Mouse (Mus musculus) ovary, postnatal 14 days (tissue): ENCODE results near the gene Slc3a1.

Experiments used
- DNase-seq: peaks from one replicate; pipeline ENCODE4 v3.0.0; 2022; ENCODE audit warnings: low spot score

Gene Slc3a1

DNA sequence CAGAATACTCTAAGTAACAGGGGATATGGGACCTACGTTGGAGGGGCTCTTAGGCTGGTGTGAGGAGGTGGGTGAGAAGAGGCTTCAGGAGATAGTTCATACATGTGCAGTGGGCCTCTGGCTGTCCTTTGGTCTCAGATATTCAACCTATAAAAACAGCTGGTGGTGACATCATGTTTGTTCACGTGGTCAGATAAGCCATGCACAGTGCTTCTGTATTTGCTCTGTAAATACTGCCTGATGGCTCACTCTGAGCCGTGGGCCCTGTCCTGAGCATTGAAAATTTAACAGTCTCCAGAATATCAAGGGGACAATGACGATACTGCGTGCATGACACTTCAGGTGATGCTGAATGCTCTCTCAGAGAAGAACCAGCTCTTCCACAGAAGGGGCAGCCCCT, 9.7 kb downstream of the Slc3a1 start:
- no peak for DNase-seq

DNA sequence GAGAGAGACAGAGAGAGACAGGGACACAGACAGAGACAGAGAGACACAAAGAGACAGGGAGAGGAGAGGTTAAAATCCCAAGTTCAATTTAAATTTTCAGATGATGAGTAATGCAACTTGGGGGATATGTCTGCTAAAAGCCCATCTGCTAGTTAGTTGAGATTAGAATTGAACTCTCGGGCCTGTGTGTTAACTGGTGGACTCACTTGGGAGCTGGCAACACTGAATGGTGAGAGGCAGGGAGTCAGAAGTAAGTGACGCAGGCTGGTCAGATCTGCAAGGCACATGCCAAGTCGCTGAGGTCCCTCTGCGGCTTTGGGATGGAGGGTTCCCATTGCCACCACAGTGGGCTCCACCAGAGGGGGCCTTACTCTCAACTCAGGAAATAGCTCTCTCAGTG, 10.1 kb downstream of the Slc3a1 start:
- DNase-seq = no peak

DNA sequence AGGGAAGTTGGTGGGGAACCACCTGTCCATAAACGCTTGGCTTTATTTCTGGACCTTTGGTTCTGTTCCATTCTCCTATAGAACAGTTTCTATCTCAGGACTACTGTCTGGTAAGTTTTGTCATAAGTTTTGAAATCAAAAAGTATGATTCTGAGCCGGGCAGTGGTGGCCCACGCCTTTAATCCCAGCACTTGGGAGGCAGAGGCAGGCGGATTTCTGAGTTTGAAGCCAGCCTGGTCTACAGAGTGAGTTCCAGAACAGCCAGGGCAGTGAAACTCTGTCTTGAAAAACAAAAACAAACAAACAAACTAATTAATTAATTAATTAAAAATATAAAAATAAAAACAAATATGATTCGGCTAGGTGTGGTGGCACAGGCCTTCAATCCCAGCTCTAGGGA, 10.6 kb downstream of the Slc3a1 start:
- DNase-seq = no peak

DNA sequence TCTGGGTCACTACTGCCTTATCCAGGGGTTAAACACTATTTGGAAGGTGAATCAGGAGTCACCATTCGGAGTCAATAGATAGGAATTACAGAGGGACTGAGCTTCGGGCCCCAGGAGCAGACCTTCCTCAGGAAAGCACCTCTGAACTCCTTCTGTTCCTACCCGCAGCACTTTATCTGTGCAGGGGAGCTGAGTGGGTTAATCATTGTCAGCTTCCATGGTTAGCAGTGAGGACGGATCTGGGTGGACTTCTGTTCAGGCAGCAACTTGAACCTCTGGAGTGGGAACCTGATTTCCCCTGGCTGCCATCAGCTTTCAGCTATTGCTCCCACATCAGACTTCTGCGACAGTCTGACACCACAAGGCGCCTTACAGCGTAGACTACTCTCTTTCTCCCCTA, 12.7 kb downstream of the Slc3a1 start:
- no peak for DNase-seq

DNA sequence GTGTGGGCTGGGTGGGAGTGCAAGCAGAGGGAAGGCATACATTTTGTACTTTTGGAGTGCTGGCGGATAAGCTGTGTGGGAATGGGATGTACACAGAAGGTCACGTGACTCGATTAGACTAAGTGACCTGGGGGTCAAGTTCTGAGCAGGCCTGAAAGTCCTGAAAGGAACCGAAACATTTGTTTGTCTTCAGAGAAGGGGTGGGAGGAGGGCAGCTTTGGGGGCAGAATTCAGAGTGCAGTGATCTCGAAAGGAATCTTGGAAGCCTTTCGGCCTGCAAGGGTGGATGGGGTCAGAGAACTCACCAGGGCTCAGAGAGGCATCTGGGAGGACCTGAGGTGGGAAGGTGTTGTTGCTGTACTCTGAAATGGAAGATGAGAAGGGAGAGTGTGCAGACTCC, 14.2 kb downstream of the Slc3a1 start:
- no peak for DNase-seq

DNA sequence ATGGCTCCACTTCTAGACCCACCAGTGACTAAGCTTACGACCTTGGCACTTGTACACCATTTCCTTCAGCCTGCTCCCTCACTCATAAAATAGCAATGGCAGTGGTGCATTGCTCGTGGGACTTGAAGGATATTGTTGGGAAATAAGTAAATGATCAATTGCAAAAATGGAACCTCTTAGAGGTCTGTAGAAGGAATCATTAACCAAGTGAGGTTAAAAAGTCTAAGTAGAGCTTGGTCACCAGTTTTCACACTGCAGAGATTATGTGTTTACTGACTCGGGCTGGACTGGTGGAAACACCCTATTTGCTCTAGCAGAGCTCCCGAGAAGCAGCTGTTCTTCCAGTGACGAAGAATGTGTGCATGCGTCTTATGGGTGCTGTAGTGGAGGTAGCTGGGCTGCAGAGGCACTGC, 15.2 kb downstream of the Slc3a1 start:
- no peak for DNase-seq

DNA sequence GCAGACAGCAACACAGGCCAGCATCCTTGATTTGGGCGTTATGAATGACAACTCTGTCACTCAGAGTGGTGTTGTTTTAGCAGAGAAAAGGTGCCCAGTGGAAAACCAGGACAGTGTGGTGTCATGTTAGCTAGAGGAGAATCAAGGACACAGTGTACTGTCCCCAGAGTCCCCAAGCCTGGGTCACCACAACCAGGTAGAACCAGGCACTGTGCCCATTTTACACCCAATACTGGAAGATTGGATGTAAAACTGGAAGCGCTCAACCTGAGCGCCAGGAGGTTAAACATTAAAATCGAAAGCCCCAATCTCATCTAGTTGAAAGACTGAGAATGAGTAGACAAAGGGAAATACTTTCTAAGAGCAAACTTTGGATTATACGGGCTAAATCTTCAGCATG, 16.3 kb downstream of the Slc3a1 start:
- no peak for DNase-seq

DNA sequence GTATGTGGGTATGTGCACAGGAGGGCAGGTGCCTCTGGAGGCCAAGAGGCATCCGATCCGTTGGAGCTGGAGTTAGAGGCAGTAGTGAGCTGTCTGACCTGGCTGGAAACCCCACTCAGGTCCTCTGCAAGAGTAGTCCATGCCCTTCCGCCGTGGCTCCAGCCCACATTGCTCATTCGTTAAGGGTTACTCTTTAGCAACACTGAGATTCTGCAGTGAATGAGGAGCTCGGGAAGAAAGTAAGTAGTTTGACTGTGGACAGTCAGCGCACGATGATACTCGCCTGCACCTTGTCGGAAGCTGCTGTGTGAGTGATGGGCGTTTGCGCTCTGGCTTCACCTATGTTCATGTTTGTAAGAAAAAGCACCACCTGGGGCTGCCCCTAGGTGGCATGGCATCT, 17.0 kb downstream of the Slc3a1 start:
- DNase-seq = no peak

DNA sequence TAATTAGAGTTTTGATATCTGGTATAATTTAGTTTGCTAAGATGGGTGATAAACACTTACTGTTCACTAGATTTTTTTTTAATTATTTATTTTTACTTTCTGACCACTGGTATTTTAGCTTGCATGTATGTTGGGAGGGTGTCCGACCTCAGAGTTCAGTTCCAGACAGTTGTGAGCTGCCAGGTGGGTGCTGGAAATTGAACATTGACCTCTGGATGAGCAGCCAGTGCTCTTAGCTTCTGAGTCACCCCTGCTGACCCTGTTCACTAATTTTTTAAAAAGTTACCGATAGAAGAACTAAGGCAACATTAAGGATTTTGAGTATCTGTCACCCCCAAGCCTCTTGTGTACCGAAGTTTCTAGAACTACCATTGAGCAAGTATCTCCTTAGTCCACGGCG, 20.2 kb downstream of the Slc3a1 start:
- no peak for DNase-seq

DNA sequence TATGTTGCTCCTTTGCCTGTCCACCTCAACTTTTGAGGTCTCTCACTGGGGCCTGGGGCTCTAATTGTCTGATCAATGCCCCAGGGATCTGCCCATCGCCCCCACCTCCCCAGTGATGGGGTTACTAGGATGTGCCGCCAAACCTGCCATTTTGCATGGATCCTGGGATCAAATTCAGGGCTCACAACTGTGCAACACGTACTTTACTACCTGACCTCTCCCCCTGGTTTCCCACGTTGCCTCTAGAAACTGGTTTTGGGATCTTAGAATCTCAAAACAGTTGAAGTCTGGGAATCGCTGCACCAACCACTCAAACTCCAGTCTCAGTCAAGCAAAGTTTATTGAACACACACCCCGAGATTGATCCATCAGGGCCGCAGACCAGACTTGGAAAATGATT, 30.1 kb downstream of the Slc3a1 start:
- DNase-seq = no peak

DNA sequence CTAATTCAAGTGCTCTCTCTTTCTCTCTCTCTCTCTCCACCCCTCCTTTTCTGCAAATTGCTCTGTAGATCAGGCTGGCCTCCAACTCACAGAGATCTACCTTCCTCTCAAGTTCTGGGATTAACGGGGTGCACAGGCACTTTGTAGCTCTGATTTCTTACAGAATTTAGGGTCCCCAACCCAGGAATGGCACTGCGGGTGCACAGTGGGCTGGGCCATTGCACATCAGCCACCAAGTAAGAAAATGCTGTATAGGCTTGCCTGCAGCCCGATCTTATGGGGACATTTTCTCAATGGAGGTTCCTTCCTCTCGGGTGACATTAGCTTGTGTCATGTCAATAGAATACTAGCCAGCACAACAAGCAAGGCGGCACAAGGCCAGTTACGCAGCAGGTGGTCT, 31.0 kb downstream of the Slc3a1 start:
- no peak for DNase-seq

DNA sequence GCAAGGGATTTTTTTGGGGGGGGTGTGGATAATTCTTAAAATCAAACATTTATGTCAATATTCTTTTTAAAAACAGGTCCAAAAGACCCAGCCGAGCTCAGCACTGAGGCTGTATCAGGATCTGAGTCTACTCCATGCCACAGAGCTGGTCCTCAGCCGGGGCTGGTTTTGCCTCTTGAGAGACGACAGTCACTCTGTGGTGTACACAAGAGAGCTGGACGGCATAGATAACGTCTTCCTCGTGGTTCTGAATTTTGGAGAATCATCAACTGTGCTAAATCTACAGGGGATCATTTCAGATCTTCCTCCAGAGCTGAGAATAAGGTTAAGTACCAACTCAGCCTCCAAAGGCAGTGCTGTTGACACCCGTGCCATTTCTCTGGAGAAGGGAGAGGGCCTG, 35.4 kb downstream of the Slc3a1 start:
- no peak for DNase-seq

DNA sequence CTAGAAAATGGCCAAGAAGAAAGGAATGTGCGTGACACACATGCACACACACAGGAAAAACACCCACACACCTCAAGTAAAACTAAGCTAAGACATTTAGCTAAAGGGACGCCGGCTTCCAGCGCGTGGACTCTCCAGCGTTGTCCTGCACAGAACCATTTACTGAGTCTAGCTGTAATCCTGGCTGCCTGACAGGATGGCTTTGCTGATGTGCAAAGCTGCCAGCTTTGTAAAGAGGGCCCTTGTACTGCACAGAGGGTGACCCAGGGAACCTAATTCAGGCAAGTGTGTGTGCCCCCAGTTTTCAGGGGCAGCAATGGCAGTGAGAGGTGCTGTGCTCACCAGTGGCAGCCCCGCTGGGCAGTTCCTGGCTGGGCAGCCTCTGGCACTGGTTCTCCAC, 39.2 kb downstream of the Slc3a1 start:
- DNase-seq = no peak

DNA sequence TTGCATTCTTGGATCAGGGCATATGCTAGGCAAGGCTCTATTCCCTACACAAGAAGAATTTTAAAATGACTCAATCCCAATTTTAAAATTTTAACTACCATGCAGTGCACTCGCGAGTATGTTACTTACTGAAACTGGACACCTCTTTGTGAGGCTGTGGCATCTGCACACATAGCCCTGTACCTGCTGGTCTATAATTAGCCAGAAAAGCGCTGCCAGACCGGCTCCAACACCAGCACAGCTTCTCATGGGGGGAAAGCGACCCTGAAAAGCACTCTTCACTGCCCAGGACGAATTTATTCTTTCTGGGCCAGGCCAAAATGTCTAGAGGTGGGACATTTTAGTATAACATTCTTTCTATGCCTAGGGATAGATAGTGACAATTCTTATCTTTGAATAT, 42.5 kb downstream of the Slc3a1 start:
- no peak for DNase-seq

DNA sequence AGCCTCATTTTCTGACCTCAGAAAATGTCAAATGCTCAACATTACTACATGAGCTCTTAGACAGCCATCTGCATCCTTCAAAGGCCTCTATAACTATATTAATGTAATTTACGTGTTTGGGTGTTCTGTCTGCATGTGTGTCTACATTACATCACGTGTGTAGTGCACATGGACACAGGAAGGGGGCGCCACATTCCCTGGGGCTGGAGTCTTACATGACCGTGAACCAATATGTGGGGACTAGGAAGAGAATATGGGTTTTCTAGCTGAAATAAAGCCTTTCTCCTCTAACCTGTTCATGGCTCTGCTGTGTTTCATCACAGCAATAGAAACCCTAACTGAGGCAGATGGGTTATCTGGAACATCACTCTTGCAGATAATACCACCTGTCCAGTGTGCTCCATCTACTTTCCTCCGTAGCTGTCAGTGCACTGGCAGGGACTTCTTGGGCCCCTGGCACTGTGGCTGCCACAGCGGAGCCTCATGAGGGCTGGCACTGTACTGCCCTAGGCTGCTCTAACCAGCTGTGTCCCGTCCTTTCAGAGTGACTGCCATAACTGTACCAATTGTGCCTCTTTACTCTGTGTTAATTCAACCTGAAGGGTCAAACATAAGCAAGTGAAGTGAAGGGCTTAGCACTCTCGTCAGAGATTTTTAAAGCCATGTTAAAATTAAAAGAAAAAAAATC, 43.1 kb downstream of the Slc3a1 start:
- DNase-seq = no peak

DNA sequence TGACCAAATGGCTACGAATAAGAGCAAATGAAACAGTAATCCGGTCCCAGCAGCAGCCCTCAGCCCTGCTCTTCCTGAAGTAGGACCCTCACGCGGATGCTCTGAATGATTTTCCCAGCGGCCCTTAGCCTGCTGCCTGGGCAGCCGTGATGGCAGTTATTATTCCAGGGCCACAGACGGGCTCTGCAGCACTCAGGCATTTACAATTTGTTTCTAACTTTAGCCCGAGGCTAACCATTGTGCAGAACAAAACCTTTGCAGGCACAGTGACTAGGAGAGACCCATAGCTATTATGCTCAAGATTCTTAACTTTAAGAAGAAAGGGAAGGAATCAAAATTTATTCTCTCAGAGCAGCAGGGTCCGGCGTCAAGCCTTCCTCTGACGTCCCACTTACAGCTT, 44.2 kb downstream of the Slc3a1 start:
- DNase-seq = no peak

DNA sequence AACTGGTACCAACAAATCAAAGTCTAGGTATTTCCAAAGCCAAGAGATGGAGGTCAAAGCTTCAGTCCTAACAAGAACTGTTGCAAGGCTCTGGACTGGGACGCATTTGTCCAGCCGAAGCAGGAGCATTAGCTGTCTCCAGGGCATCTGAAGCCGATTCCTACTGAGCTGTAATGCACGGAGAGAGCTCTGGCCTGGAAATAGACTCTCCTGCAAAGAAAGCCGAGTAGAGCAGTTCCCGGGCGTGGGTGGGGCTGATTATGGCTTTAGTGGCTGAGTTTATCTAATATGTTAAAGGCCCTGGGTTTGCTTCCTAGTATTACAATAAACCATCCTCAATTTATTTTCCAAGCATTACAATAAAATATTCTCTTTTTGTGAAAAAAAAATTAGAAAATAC, 45.0 kb downstream of the Slc3a1 start:
- DNase-seq = no peak

DNA sequence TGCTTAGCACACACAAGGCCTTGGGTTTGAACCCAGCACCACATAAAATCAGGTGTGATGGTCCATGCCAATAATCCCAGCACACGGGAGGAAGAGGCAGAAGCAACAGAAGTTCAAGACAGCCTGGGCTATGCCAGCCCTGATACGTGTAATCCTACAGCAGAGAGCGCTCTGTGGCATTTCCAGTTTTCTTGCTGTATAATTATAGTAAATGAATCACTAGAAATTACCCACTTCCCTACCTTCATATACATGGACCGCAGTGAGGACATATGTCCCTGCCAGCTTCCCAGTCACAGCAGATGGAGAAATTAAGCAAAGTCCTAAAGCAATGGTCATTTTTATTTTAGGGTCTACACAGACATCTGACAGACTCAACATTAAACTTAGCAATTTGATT, 45.9 kb downstream of the Slc3a1 start:
- DNase-seq = no peak

DNA sequence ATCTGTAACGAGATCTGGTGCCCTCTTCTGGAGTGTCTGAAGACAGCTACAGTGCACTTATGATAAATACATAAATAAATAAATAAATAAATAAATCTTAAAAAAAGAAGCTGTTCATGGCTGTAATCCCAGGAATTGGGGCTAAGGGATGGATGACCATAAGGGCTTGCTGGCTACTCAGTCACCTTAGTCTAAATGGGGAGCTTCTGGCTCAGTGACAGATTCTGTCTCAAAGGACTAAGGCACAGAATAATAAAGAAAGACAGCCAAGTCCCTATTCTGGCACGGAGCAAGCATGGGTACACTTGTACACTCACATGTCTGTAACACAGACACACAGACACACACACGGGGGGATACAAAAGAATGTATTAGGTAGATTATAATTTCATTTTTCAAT, 51.1 kb downstream of the Slc3a1 start:
- DNase-seq = no peak

DNA sequence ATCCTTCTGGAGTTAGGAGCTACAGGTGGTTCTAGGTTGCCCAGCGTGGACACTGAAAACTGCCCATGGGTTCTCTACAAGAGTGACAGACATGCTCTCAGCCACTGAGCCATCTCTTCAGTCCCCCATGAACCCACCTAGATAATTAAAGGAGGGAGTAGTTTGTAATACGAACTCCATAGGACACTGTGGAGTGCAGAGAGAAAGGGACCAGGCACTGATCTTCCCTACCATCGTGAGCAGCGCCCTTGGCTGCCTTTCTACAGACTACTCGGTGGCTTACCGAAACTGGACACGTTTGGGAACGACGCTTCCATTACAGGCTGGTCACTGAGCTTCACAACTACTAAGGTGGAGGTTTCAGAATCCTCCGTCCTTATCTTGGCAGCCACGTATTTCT, 52.6 kb downstream of the Slc3a1 start:
- no peak for DNase-seq

DNA sequence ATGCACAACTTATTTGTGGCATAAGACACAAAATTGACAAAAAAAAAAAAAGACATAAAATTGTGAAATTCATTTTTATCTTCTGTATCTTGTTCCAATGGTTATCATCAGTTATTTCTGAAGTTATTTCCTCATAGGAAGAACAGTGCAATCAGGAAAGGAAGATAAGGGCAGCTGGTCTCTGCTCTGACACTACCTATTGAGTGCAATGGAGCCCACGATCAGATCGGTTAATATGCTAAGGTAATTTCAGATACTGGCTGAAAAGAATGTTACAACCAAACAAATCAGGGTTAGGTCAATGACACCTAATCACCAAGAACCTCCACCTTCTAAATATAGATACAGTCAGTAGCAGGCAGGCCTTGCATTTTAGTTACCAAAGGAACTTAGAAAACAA, 57.2 kb downstream of the Slc3a1 start:
- DNase-seq = no peak

DNA sequence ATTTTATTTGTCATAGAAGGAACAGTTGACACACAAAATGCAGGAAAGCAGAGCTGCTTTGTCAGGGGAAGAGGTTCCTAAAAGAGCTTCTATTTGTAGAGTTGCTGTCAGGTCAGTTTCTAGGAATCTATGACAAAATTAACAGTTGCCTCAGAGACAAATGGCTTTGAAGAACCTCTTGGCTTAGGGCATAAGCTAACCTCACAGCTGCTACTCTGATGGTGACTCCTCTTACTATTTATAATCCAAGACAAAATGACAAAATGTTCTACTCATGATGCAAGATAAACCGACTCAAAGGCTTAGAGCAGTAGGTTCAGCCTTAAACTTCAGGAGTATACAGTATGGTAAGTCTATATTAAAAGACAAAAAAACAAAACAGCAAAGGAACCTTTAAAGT, 58.3 kb downstream of the Slc3a1 start:
- DNase-seq = no peak

DNA sequence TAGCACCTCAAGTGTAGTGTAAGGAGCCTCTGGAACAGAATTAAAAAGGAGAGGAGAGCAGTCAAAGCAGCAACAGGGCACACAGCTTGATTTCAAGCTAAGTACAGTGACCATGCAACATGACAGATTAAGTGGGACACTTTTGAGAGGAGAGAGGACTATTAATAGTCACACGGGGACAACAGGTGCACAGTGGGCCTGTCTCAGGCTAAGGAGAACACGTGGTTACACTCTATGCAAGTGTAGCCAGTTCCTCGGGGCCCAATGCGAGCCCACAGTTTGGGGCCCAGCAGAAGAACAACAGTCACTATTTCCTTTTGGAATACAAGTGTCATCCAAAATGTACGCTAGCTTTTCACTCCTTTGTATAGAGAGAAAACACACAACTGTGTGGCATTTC, 59.4 kb downstream of the Slc3a1 start:
- DNase-seq = no peak

DNA sequence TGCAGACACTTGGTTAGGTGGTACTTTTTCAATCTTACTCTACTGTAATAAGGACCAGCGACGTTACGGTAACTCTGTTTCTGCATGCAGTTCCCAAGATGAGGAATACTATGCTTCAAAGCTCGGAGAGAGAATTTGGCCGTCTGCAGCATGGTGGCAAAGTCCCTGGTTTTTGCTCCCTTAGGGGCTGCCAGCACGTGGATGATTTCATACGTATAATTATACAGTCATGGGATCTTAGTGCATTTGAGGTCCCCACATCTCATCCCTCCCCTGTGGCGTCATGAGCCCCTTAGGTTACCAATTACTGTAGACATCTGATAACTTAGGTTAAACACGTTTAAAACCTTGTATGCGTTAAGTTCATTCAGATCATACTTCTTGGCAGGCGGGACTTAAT, 60.2 kb downstream of the Slc3a1 start:
- no peak for DNase-seq

DNA sequence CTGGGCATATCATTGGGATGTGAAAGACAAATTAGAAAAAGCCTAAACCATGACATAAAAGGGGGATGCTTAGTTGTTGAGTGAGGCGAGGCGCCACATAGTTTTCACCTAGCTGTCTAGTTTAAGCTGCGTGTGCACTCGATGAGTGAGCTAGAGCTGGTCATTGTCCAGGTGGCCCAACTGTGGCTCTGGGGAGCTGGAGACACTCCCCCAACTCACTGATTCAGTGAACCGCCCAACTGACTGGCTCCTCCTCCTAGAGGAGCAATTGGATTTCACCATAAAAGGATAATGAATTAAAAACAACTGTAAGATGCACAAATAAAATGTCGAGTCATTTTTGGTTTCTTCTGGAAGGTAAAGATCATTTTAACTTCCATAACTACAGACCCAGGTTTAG, 60.8 kb downstream of the Slc3a1 start:
- no peak for DNase-seq
